Mouse (Mus musculus): ENCODE measurements around the gene Ctu2. TPM values are rescaled to one million over a fixed set of nuclear protein-coding genes. Genes with fewer than 3 reads are reported as not detected.

Gene Ctu2
- total and polyA plus RNA-seq, 3 experiments: 23.8 to 63.1 (median 40.4) TPM

DNA sequence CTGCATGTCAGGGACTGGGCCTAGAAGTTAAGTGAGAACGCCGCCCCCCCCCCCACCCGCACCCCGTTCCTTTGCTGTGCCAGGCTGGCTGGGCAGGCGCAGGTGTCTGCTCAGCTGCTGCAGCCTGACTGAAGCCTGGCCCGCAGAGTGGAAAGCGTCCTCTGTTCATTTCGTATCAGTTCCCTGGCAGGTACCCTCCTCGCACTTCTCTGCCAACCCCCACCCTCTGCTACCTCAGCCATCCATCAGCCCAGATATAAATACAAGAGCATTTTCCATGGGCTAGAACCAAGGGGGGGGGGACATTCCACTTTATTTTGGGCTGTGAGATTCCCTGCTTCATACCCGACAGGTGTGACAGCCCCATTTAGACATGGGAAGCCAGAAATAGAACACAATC is 23.8 kb upstream of the Ctu2 start:
- DNase-seq (ENCODE audit: extremely low read depth): no peak
- in situ Hi-C loops (cut with MboI; ENCODE audit: low pct_ligation_motif_present, low pct_unique_long_range_greater_than_20kb, low sequenced_read_pairs): no loop called here
- H3K9ac ChIP-seq (ENCODE audit: insufficient read depth, low read depth): no peak overlapping the region
- no peaks in the 10 kb centered on the region for H3K9me3 ChIP-seq (replicated peaks; ENCODE audit: low read length)
- H3K4me1 ChIP-seq (ENCODE audit: control insufficient read depth in 1 of 2, insufficient read depth in 2 of 2): peaks cover under 1 to 11% of the 10 kb centered on the region in 2 experiments; a peak in 3 of 4 replicates
- H3K27ac ChIP-seq (ENCODE audit: insufficient read depth, low read depth): no peak overlapping the region
- no peaks in the 10 kb centered on the region for H3K79me2 ChIP-seq (replicated peaks; ENCODE audit: control insufficient read depth, extremely low read depth, insufficient read depth, poor library complexity, severe bottlenecking)
- dilution Hi-C loops (cut with MboI; ENCODE audit: extremely low pct_ligation_motif_present, extremely low pct_unique_long_range_greater_than_20kb, low sequenced_read_pairs): no loop called here
- H3K36me3 ChIP-seq (replicated peaks in 1 of 2; ENCODE audit: control insufficient read depth in 1 of 2, insufficient read depth in 1 of 2, low read length in 1 of 2): no peaks in the 10 kb centered on the region
- TF ChIP-seq E2F4 (IDR thresholded peaks at IDR 0.05; ENCODE audit: insufficient replicate concordance, low read depth, low read length) (no peak), POLR2A (IDR thresholded peaks at IDR 0.05; ENCODE audit: low read depth, low read length) (no peak), CHD2 (IDR thresholded peaks at IDR 0.05; ENCODE audit: low read length) (no peak), IRF4 (IDR thresholded peaks at IDR 0.05; ENCODE audit: low read depth, low read length) (no peak), ZNF384 (IDR thresholded peaks at IDR 0.05; ENCODE audit: low read depth, low read length) (no peak), JUN (IDR thresholded peaks at IDR 0.05; ENCODE audit: insufficient read depth, low read depth, low read length) (no peak)
- H3K27me3 ChIP-seq (replicated peaks): peaks cover 8% of the 10 kb centered on the region
- H3K4me3 ChIP-seq (replicated peaks in 1 of 3; ENCODE audit: low read depth in 2 of 3, low read length in 2 of 3, poor library complexity in 1 of 3): no peak overlapping the region
- H3K4me2 ChIP-seq (ENCODE audit: insufficient read depth, low read depth, poor library complexity, severe bottlenecking): no peak overlapping the region

DNA sequence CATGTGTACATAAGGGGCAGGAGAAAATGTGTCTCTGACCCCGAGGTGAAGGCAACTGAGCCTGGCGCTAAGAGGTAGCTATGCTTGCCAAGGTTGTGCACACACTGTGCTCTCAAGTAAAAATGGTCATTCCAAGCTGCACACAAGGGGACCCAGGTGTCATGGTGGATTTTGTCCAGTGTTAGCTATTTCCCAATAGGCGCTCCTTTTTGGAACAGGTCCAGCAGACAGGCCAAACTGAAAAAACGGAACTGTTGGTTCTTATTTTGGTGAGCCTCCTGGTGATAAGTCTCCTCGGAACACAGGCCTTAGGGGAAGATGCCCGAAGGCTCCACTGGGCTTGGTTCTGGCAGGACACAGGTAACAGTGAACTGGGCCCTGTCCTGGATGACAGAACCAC is 21.5 kb upstream of the Ctu2 start:
- Histone ChIP-seq H3K9me3 (replicated peaks; ENCODE audit: low read length) (no peaks in the 10 kb centered on the region), H3K4me3 (replicated peaks in 1 of 3; ENCODE audit: low read depth in 2 of 3, low read length in 2 of 3, poor library complexity in 1 of 3) (no peak overlapping the region), H3K4me1 (ENCODE audit: control insufficient read depth in 1 of 2, insufficient read depth in 2 of 2) (peaks cover 2 to 24% of the 10 kb centered on the region in 2 experiments; a peak in 3 of 4 replicates), H3K79me2 (replicated peaks; ENCODE audit: control insufficient read depth, extremely low read depth, insufficient read depth, poor library complexity, severe bottlenecking) (no peaks in the 10 kb centered on the region), H3K36me3 (replicated peaks in 1 of 2; ENCODE audit: control insufficient read depth in 1 of 2, insufficient read depth in 1 of 2, low read length in 1 of 2) (no peaks in the 10 kb centered on the region), H3K27ac (ENCODE audit: insufficient read depth, low read depth) (no peak overlapping the region), H3K9ac (ENCODE audit: insufficient read depth, low read depth) (no peak overlapping the region), H3K27me3 (replicated peaks) (peaks cover 20% of the 10 kb centered on the region), H3K4me2 (ENCODE audit: insufficient read depth, low read depth, poor library complexity, severe bottlenecking) (no peak overlapping the region)
- dilution Hi-C loops (cut with MboI; ENCODE audit: extremely low pct_ligation_motif_present, extremely low pct_unique_long_range_greater_than_20kb, low sequenced_read_pairs) (no loop called here), in situ Hi-C loops (cut with MboI; ENCODE audit: low pct_ligation_motif_present, low pct_unique_long_range_greater_than_20kb, low sequenced_read_pairs) (no loop called here)
- TF ChIP-seq TCF12 (IDR thresholded peaks at IDR 0.05; ENCODE audit: low read depth, low read length) (no peak), USF2 (conservative IDR thresholded peaks at IDR 0.05; ENCODE audit: low read depth, low read length) (no peak), PAX5 (IDR thresholded peaks at IDR 0.05; ENCODE audit: low read length) (no peak), NELFE (IDR thresholded peaks at IDR 0.05; ENCODE audit: low read depth, low read length) (no peak), POLR2A (IDR thresholded peaks at IDR 0.05; ENCODE audit: low read depth, low read length) (no peak), ZNF384 (IDR thresholded peaks at IDR 0.05; ENCODE audit: low read depth, low read length) (no peak), SIN3A (IDR thresholded peaks at IDR 0.05; ENCODE audit: low read length) (no peak), CHD2 (IDR thresholded peaks at IDR 0.05; ENCODE audit: low read length) (no peak), JUN (IDR thresholded peaks at IDR 0.05; ENCODE audit: insufficient read depth, low read depth, low read length) (no peak), MAFK (IDR thresholded peaks at IDR 0.05; ENCODE audit: insufficient replicate concordance, low read length) (no peak), RAD21 (IDR thresholded peaks at IDR 0.05; ENCODE audit: low read depth, low read length) (no peak), CTCF (conservative IDR thresholded peaks at IDR 0.05 in 1 of 2, IDR thresholded peaks at IDR 0.05 in 1 of 2; ENCODE audit: low read depth in 2 of 2, low read length in 2 of 2) (no peak), MXI1 (IDR thresholded peaks at IDR 0.05; ENCODE audit: low read depth, low read length) (no peak), ZC3H11A (IDR thresholded peaks at IDR 0.05; ENCODE audit: low read depth, low read length) (no peak)
- no peak for DNase-seq (ENCODE audit: extremely low read depth)

All from CH12.LX (cell line).